Mouse (Mus musculus): ENCODE data around the gene Ptpra.

GRCm38 (mm10) chr2:130438861-130439260 lies 11.2 kb upstream of the Ptpra start:
- TF ChIP-seq POLR2A (IDR thresholded peaks at IDR 0.05; ENCODE audit: control insufficient read depth, extremely low read depth, insufficient read depth, low read length, poor library complexity) (no peak), CTCF (IDR thresholded peaks at IDR 0.05; ENCODE audit: borderline replicate concordance, control insufficient read depth, extremely low read depth, insufficient read depth, low read length, poor library complexity) (no peak)

All from thymus, adult 2 months (tissue).